Comparison of ENCODE assay signal across 8 mouse cellular contexts in genomic region chr11:102447497-102447896, GRCm38 (mm10). TPM values are rescaled to one million over a fixed set of nuclear protein-coding genes. Genes with fewer than 3 reads are reported as not detected.
DNase-seq lines count a peak whose midpoint lies in the region; ATAC-seq lines count a peak whose summit lies in the region.

Gene Fam171a2 (minus strand): TSS chr11:102447682.

- peak; percentile 91 for DNase-seq in NIH3T3 (ENCODE audit: low read depth)
- DNase-seq in cerebellum, adult 11 months: peak; percentile 83
- peak; percentile 84 to 86 for DNase-seq in heart, postnatal 10 days
- DNase-seq in layer of hippocampus, adult 9-11 months: peak; percentile 52
- peak; percentile 83 for DNase-seq in ovary, postnatal 36 days (ENCODE audit: low spot score)
- DNase-seq in c-Kit-positive CD71-positive TER-119-positive erythroid progenitor cells, embryonic 14.5 days (ENCODE audit: low spot score): no peak

- H3K27me3 ChIP-seq in forebrain, embryonic 12.5 days: peaks cover 38% of the 10 kb centered on the region
- no peaks in the 10 kb centered on the region for H3K27me3 ChIP-seq in lung, embryonic 16.5 days (ENCODE audit: control insufficient read depth, insufficient read depth, low read depth, low read length)

- no peaks in the 10 kb centered on the region for H3K9me3 ChIP-seq in forebrain, embryonic 12.5 days
- H3K9me3 ChIP-seq in lung, embryonic 16.5 days (ENCODE audit: control insufficient read depth, low read length): no peaks in the 10 kb centered on the region

- peak within 1 kb of the TSS; percentile 89 for H3K4me2 ChIP-seq in forebrain, embryonic 12.5 days
- peak within 1 kb of the TSS; percentile 83 for H3K4me2 ChIP-seq in lung, embryonic 16.5 days (ENCODE audit: low read depth, low read length)

- WGBS in forebrain, embryonic 12.5 days: under 1% methylated on average over 37 of the region's 40 CpGs
- under 1% methylated on average over 40 of the region's 40 CpGs for WGBS in lung, embryonic 16.5 days

- H3K4me1 ChIP-seq in forebrain, embryonic 12.5 days: peaks cover 45% of the 10 kb centered on the region
- H3K4me1 ChIP-seq in lung, embryonic 16.5 days (replicated peaks; ENCODE audit: control insufficient read depth, insufficient read depth, low read length): peaks cover 42% of the 10 kb centered on the region

- peak; percentile 82 for ATAC-seq in forebrain, embryonic 12.5 days (ENCODE audit: low FRiP score)
- peak; percentile 73 for ATAC-seq in lung, embryonic 16.5 days (ENCODE audit: low read depth)

- peaks cover 14% of the 10 kb centered on the region for H3K36me3 ChIP-seq in forebrain, embryonic 12.5 days (replicated peaks)
- peaks cover 5% of the 10 kb centered on the region for H3K36me3 ChIP-seq in lung, embryonic 16.5 days (ENCODE audit: control insufficient read depth, insufficient read depth, low read length)

- H3K9ac ChIP-seq in forebrain, embryonic 12.5 days: peak within 1 kb of the TSS; percentile 94
- H3K9ac ChIP-seq in lung, embryonic 16.5 days (ENCODE audit: low read length): peak within 1 kb of the TSS; percentile 98

- peak within 1 kb of the TSS; percentile 94 for H3K27ac ChIP-seq in forebrain, embryonic 12.5 days
- H3K27ac ChIP-seq in lung, embryonic 16.5 days (ENCODE audit: low read length): peak within 1 kb of the TSS; percentile 89

- peak within 1 kb of the TSS; percentile 75 for H3K4me3 ChIP-seq in forebrain, embryonic 12.5 days (replicated peaks)
- H3K4me3 ChIP-seq in lung, embryonic 16.5 days (ENCODE audit: low read length): peak within 1 kb of the TSS; percentile 88

- intact Hi-C loops in heart, postnatal 10 days (cut with DNase I): no loop called here

RNA-seq across cellular contexts. Expression of gene Fam171a2, which starts in this region (rescaled TPM):
- 13.3 and 15.2 TPM in 2 replicates for polyA plus RNA-seq in forebrain, embryonic 12.5 days (2016; fragmentation: Nextera tagmentation; extraction: Ambion mirVana)
- total RNA-seq in heart, postnatal 10 days (2021): 10 to 100 TPM; 20.0 to 23.8 TPM
- polyA plus RNA-seq in lung, embryonic 16.5 days (2015; fragmentation: Nextera tagmentation; extraction: Ambion mirVana): 2.9 and 3.9 TPM in 2 replicates
